Mouse (Mus musculus): Measurements from ENCODE around the gene Wnt3.

Wnt3 gene

GRCm38 (mm10) chr11:103840834-103841233 lies 66.9 kb downstream of the Wnt3 start:
- DNase-seq (ENCODE audit: low read depth, low spot score) = no peak

GRCm38 (mm10) chr11:103848287-103848686 lies 74.3 kb downstream of the Wnt3 start:
- DNase-seq (ENCODE audit: low read depth, low spot score) = no peak

- DNase-seq (ENCODE audit: low read depth, low spot score) = no peak
These were observed 78.8 kb downstream of the Wnt3 start for GRCm38 (mm10) chr11:103852590-103853283.

GRCm38 (mm10) chr11:103853284-103853920 lies 79.5 kb downstream of the Wnt3 start:
- DNase-seq (ENCODE audit: low read depth, low spot score) = no peak

GRCm38 (mm10) chr11:103854294-103854693 lies 80.3 kb downstream of the Wnt3 start:
- DNase-seq (ENCODE audit: low read depth, low spot score) = no peak

- DNase-seq (ENCODE audit: low read depth, low spot score) = no peak
These were observed 82.7 kb downstream of the Wnt3 start for GRCm38 (mm10) chr11:103856641-103857040.

- DNase-seq (ENCODE audit: low read depth, low spot score) = no peak
These were observed 84.8 kb downstream of the Wnt3 start for GRCm38 (mm10) chr11:103858760-103859159.

GRCm38 (mm10) chr11:103859933-103860610 lies 86.1 kb downstream of the Wnt3 start:
- peak; percentile 44 for DNase-seq (ENCODE audit: low read depth, low spot score)

GRCm38 (mm10) chr11:103862951-103863350 lies 89.0 kb downstream of the Wnt3 start:
- DNase-seq (ENCODE audit: low read depth, low spot score) = no peak

GRCm38 (mm10) chr11:103864486-103864885 lies 90.5 kb downstream of the Wnt3 start:
- DNase-seq (ENCODE audit: low read depth, low spot score) = no peak

GRCm38 (mm10) chr11:103865346-103865745 lies 91.4 kb downstream of the Wnt3 start:
- no peak for DNase-seq (ENCODE audit: low read depth, low spot score)
